Mouse (Mus musculus) cerebellum, adult 8-10 months (tissue): Measurements from ENCODE around the gene Ap1ar.
"Not testable (repeated sequence)": the region's sequence is repeated elsewhere in the genome, so short reads cannot be mapped to it uniquely, and the experiment has no call there.

Source experiments
- DNase-seq: peaks from one replicate; pipeline ENCODE4 v3.0.0; 2022

The Ap1ar gene

DNA sequence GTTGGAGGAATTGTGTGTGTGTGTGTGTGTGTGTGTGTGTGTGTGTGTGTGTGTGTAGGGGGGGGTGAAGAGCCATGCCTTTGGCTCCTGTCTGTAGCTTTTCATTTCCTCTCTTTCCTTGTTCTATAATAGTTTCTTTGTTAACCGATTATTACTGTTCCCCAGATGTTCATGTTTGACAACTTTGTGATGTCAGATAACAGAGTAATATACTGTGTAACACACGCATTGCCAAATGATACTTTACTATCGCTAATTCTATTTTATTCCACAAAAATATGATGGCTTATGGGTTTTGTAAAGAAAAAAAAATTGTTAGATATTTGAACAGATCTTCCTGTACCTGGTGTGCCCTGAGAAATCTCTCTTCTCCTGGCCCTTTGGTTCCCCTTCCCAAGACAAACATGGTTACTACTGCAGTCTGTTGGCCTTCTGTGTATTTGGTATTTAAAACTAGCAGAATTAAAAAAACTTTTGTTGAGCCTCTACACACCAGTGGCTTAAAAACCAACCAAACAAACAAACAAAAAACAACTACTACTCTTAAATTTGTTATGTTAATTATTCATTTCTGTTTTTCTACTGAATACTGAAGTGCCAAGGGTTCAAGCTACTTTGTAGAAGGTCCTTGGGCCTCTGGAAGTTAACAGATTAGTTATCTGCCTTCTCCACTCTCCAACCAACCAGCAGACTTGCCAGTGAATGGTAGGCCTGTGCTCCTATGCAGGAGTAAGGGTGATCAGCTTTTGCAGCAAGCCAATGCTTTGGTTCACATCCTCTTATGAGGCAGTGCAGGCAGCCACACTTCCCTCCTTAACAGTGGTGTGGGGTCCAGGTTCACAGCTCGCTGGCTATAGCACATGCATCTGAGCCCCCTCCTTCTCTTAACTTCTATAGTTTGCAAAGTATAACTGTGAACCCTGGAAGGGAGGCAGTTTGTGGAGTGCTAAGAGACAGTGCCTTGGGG is 45.4 kb downstream of the Ap1ar start:
- no peak for DNase-seq

DNA sequence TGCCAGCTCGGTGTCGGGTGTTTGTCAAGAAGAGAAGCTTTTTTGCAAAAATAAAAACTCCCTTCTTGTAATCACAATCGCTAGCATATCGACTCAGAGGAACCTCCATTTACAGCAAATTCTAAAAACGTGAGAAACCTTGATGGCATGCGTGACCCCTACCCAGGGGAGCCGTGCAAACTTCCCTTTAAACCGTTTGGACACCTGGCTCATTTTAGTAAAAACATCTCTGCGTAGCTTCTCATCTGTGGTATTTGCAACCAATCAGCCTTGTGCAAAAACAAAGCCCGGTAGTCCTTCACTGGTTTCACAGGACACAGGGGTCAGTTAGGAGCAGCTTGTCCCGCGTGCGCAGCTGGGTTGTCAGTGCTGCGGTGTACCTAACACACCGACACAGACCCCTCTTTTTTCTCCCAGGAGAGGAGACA is 46.3 kb downstream of the Ap1ar start:
- no peak for DNase-seq

- DNase-seq = peak; percentile 25
Observed at GRCm38 (mm10) chr3:127790234-127791055, 46.9 kb downstream of the Ap1ar start.

DNA sequence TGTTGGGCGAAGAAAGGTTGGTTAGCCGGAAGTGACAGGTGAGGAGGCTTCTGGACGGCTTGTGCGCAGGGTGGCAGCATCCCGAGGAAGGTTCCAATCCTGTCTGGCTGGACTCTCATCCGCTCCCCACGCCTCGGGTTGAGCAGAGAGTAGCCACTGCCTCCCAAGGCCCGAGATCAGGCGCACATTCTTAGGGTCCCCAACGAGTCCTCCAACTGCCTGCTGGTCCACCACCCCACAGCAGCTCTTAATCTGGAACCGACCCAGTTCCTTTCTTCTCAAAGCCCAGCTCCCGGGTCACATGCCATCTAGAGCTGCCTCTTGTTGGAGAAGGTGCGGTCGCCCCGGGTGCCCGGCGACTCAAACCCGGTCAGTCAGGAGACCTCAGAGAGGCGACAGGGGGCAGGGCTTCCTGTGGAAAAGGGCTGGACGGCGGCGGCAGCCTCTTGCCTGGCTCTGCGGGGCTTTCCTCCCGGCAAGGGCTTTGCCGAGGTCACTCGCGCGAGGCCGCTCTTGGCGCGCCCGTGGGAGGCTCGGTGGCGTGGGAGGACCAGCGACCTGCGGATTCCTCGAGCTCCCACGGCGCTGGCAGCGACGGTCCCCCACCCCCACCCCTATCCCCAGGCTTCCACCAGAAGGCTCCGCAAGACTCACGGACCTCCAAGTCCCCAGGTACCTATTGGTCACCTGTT is 47.7 kb downstream of the Ap1ar start, which contains the start of gene Tifa:
Gene Tifa (plus strand): TSS at position 306 of the 692 bp plus-strand sequence.
- peak; percentile 36 for DNase-seq

- no peak for DNase-seq
Observed at GRCm38 (mm10) chr3:127788919-127789318, 48.4 kb downstream of the Ap1ar start.

- DNase-seq = no peak
Observed at GRCm38 (mm10) chr3:127788038-127788437, 49.3 kb downstream of the Ap1ar start.

DNA sequence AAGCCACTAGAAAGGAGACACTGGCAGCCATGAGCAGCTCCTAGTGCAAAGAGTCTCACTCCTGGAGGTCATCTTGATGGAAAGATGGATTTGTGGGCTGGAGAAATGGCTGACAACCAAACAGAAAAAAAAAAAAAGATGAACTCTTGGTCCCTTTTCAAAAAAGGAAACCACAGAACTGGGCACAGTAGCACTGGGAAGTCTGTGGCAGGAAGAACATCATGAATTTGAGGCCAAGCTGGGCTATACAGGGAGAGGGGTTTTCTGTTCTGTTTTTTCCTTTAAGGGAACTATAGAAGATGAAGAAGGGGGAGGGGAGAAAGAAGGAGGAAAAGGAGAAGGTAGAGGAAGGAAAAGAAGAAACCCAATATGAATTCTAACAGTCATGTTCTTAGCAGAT is 50.3 kb downstream of the Ap1ar start:
- DNase-seq = no peak

DNA sequence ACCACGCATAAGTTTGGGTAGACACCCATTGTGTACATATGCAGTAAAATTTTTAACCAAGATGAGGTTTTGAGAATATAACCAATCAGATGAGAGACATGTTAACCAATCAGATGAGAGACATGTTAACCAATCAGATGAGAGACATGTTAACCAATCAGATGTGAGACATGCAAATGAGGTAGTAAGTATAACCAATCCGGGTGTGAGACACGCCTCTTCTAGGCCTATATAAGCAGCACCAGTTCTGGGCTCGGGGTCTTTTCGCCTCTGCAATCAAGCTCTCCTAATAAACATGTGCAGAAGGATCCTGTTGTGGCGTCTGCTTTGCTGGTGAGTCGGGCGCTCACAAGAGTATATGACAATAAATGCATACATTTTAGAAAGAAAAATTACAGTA is 53.6 kb downstream of the Ap1ar start:
- DNase-seq = not testable (repeated sequence)

DNA sequence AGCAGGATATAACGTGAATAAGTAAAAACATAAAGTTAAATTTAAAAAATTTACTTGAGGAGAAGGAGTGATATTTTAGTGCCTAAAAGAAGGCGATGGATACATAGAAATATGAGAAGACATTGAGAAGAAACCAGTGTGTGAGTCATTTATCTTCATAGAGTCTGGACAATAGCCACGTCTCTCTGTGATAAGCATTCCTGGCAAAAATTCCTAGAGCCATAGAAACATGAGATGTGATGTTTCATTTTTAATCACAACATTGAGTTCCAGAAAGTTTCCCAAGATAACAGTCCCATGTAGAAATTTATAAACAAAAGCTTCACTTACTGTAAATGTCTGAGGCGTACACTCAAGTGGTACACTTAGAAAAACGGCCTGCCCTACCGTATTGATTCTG is 54.4 kb downstream of the Ap1ar start:
- no peak for DNase-seq

DNA sequence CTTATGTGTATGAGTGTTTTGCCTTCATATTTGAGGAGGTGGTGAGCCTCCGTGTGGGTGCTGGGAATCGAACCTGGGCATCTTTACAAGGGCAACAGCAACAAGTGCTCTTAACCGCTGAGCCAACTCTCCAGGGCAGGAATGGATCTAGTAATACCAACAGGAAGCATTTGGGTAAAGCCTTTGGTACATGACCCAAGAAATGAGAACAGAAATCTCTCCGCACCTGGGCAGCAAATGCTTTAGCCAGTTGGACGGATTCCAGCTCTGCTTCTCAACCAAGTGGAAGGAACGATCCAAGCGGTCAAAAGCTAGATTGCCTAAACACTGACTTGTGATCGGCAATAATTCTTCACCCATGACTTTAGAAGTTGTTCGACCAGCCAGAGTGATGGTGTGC is 56.4 kb downstream of the Ap1ar start:
- DNase-seq = no peak

DNA sequence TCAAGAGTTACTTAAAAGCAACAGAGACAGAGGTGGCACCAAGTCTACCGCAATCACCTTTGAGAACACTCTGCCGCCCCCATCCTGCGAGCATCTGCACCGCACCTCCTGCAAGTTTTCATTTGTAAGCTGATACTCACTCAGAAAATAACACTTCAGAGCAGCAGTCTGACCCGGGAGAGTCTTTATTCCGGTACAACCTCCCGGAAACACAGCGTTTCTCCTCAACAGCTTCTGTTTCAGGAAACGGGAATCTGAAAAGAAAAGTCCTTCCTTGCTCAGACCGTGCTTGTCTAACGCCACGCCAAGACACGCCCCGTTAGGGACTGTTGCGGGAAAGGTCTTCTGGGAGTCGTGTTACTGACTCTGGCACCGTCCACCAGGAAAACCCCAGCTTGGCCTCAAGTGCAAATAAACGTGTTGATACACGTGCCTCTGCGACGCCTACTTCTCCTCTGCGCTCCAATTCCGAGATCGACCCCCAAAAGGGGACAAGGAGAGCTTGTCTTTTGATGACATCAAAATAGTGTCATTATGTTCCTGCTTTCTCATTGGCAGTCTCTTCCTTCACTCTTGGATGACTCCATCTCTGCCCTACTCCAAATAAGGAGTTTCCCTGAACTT is 57.2 kb downstream of the Ap1ar start, which contains the start of gene Alpk1:
Gene Alpk1 (minus strand): TSS at position 507 of the 624 bp plus-strand sequence.
- no peak for DNase-seq

GRCm38 (mm10) chr3:127769146-127769545 is 68.2 kb downstream of the Ap1ar start:
- no peak for DNase-seq

GRCm38 (mm10) chr3:127765971-127766370 is 71.4 kb downstream of the Ap1ar start:
- DNase-seq = no peak

- DNase-seq = no peak
Observed at GRCm38 (mm10) chr3:127764541-127764940, 72.8 kb downstream of the Ap1ar start.

- DNase-seq = peak; percentile 35
Observed at GRCm38 (mm10) chr3:127763076-127763612, 74.2 kb downstream of the Ap1ar start.

GRCm38 (mm10) chr3:127762403-127762802 is 74.9 kb downstream of the Ap1ar start:
- DNase-seq = no peak

GRCm38 (mm10) chr3:127759212-127759611 is 78.1 kb downstream of the Ap1ar start:
- DNase-seq = peak; percentile 6

- no peak for DNase-seq
Observed at GRCm38 (mm10) chr3:127758806-127759205, 78.5 kb downstream of the Ap1ar start.

DNA sequence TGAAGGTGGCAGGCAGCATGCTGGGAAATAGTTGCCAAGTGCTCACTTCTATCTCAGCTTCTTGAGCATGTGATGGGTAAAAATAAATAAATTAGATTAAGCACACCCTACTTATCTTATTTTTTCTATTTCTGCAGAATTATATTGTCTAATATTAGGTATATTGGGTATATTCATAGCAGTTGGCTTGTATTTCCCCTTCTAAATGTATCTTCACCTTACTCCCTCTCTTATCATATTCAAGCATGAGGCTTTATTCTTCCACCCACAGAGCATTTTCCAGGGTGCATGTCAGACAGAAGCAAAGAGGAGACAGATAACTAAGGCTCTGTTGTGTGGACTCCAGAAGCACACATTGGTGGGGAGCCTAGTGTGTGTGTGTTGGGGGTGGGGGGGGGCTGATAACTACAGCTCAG is 79.4 kb downstream of the Ap1ar start:
- no peak for DNase-seq
